ENCODE assay signal across 16 mouse cellular contexts in genomic region chr12:103551422-103551821, GRCm38 (mm10). TPM values are rescaled to one million over a fixed set of nuclear protein-coding genes. Genes with fewer than 3 reads are reported as not detected.
"Had no signal": no experiment of that assay in that cellular context is flagged by ENCODE, and none has a peak within 500 bp of the region (broad histone marks: within the 10 kb centered on the region; RNA-seq: fewer than 3 reads in every experiment).

No protein-coding gene starts in this region.

- H3K9ac ChIP-seq: lung, embryonic 14.5 days; midbrain, embryonic 12.5 days; neural tube, embryonic 12.5 days; stomach, embryonic 15.5 days had no signal

- H3K4me3 ChIP-seq: midbrain, embryonic 10.5 days; midbrain, embryonic 12.5 days; neural tube, embryonic 12.5 days; stomach, embryonic 15.5 days had no signal

- ATAC-seq: midbrain, embryonic 16.5 days had no signal

- H3K27me3 ChIP-seq: midbrain, embryonic 12.5 days; neural tube, embryonic 12.5 days; stomach, embryonic 15.5 days had no signal

- H3K36me3 ChIP-seq: midbrain, embryonic 10.5 days; midbrain, embryonic 12.5 days; neural tube, embryonic 12.5 days; stomach, embryonic 15.5 days had no signal

- DNase-seq: lung, adult 18-20 months; lung, embryonic 14.5 days; lung, postnatal 10 days; lung, postnatal 4 days; midbrain, embryonic 14.5 days; right cerebral cortex, postnatal 14 days; thymus, adult 2 months; thymus, postnatal 25 days; thymus, postnatal 4 days had no signal

- H3K4me1 ChIP-seq: stomach, embryonic 15.5 days had no signal

- H3K27ac ChIP-seq: midbrain, embryonic 10.5 days; midbrain, embryonic 12.5 days; neural tube, embryonic 12.5 days; stomach, embryonic 15.5 days; stomach, postnatal 0 days had no signal

- H3K9me3 ChIP-seq: midbrain, embryonic 10.5 days; midbrain, embryonic 12.5 days; neural tube, embryonic 12.5 days; stomach, embryonic 15.5 days had no signal

- H3K4me2 ChIP-seq: lung, embryonic 14.5 days; midbrain, embryonic 12.5 days; neural tube, embryonic 12.5 days; stomach, embryonic 15.5 days had no signal

RNA-seq across cellular contexts. Expression of gene Ppp4r4, which starts 19.3 kb away (rescaled TPM):
- total RNA-seq: megakaryocyte, adult 5-6 weeks had no signal
